Mouse (Mus musculus) lung, postnatal 0 days (tissue): ENCODE data around the gene St8sia1.

Experiments
- CTCF ChIP-seq: IDR thresholded peaks from 2 replicates; pipeline ENCODE4 v1.5.1; 2016; ENCODE audit warnings: antibody characterized with exemption, mild to moderate bottlenecking
- EP300 ChIP-seq: IDR thresholded peaks from 2 replicates; pipeline ENCODE4 v1.6.1; 2016; ENCODE audit warnings: antibody characterized with exemption, mild to moderate bottlenecking, control low read depth

GRCm38 (mm10) chr6:142941596-142942381 is 22.5 kb downstream of the St8sia1 start:
- TF ChIP-seq EP300, result no peak
- TF ChIP-seq CTCF, result no peak
